Mouse (Mus musculus) testis, adult 2 months (tissue): Measurements from ENCODE around the gene Dglucy. TPM values are rescaled to one million over a fixed set of nuclear protein-coding genes. Genes with fewer than 3 reads are reported as not detected.

ENCODE experiments used
- H3K27ac ChIP-seq: fragments of 200-500 bp; 2 replicates; pipeline ENCODE4 v1.5.1; 2012; ENCODE audit warnings: low read depth, low read length; ENCODE audit not compliant: control insufficient read depth, insufficient read depth
- H3K27me3 ChIP-seq: fragments of 200-500 bp; 2 replicates; pipeline ENCODE4 v1.6.1; 2012; ENCODE audit warnings: mild to moderate bottlenecking, low read length, moderate library complexity; ENCODE audit not compliant: control insufficient read depth, insufficient read depth
- H3K36me3 ChIP-seq: fragments of 200-500 bp; 2 replicates; pipeline ENCODE4 v1.6.1; 2012; ENCODE audit warnings: mild to moderate bottlenecking, low read length; ENCODE audit not compliant: control insufficient read depth, insufficient read depth
- H3K4me1 ChIP-seq: fragments of 200-500 bp; 2 replicates; pipeline ENCODE4 v1.6.1; 2012; ENCODE audit warnings: low read length; ENCODE audit not compliant: control insufficient read depth, insufficient read depth
- H3K4me3 ChIP-seq: fragments of 200-500 bp; 2 replicates; pipeline ENCODE4 v1.5.1; 2012; ENCODE audit warnings: low read depth, mild to moderate bottlenecking, low read length, moderate library complexity, mixed read lengths; ENCODE audit not compliant: control insufficient read depth
- CTCF ChIP-seq: fragments of 200-500 bp; IDR thresholded peaks from 2 replicates; pipeline ENCODE4 v1.5.1; 2012; ENCODE audit warnings: low read depth, mild to moderate bottlenecking, inconsistent platforms, low read length, moderate library complexity; ENCODE audit not compliant: control insufficient read depth, insufficient read depth, insufficient replicate concordance
- POLR2A ChIP-seq: fragments of 200-500 bp; IDR thresholded peaks from 2 replicates; pipeline ENCODE4 v1.6.1; 2012; ENCODE audit warnings: low read depth, mild to moderate bottlenecking, inconsistent platforms, low read length, moderate library complexity; ENCODE audit not compliant: control insufficient read depth
- polyA plus RNA-seq: library from polyadenylated mRNA; depleted of rRNA; stranded (reverse); fragments of >200 nt; gene quantifications from 2 replicates; pipeline ENCODE4 v1.2.3, GENCODE M21; 2012

Dglucy gene
- polyA plus RNA-seq, 1 experiment = 1.0 TPM

DNA sequence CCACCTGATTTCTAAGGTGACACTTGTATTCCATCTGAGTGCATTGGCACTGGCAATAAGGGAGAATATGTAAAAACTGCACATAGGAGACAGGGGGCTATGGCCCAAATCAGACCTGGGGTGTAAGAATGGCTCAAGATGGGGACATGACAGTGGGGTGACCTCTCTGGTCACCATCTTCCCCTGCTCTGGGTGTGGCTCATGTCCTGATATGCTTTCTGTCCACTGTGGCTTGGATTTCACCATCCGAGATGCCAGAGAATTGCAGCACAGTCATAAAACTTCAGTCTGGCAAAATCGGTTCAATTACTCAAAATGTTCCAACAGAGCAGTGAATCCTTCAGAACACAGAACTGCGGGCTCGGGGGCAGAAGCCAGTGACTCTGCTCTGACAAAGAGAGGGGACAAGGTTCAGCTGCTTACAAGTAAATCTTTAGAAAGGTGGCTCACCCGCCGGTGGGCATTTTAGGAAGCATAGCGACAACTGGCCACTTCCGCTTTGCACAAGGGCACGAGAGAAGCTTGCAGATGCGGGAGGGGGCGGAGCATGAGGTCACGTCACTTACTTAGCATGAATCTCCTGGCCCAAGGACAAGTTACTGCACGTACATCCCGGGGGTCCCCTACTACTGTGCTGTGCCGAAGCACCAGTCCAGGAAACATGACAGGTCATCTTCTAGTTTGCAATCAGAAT is 145.9 kb downstream of the Dglucy start:
- Histone ChIP-seq H3K4me1 (no peaks in the 10 kb centered on the region), H3K27ac (no peak overlapping the region), H3K36me3 (peaks cover 1% of the 10 kb centered on the region), H3K27me3 (no peaks in the 10 kb centered on the region), H3K4me3 (no peak overlapping the region)
- no peak for TF ChIP-seq POLR2A
- TF ChIP-seq CTCF = no peak

DNA sequence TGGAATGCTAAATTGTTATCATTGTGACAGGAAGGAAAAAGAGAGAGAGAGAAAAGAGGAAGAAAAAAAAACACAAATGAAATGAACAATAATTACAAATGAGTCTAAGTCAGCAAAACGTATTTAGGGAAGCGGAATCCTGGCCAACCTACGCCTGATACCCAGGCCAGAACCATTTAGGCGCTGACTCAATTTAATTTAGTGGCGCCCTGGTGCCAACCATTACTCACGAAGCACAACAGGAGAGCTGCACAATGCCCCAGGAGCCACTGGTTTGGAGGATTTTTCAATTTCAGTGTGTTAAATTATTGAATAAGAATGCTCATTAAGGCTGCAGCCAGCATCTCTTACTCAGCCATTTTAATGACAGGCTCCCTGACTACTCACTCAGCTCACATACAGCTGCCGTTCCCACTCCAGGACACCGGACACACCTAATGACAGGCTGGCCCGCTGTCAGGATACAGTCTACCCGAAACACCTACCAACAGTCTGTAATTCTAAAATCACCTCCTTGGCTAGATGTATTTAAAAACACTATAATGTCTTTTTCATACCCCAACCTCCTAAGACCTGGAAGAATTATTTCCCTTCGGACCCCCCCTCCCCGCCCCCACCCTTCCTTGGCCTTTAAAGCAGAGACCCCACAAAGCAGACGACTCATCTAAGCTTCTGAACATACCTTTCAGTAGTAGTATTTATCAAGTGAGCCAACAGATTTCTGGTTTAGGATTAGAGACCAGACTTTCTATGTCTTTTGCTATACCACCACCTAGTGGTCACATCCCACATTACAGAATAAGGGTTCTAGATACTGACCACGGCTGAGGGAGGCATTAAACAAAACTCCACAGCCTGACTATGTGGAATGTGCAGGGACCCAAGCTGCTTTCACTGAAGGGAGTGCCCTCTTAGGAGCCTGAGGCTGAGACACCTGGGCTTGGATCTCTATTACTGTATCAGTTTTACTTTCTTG is 147.1 kb downstream of the Dglucy start:
- no peaks in the 10 kb centered on the region for H3K4me1 ChIP-seq
- no peaks in the 10 kb centered on the region for H3K27me3 ChIP-seq
- H3K4me3 ChIP-seq = no peak overlapping the region
- peaks cover 1% of the 10 kb centered on the region for H3K36me3 ChIP-seq
- H3K27ac ChIP-seq = no peak overlapping the region
- TF ChIP-seq CTCF (0 out of 2 replicates have a peak, but pooled peaks have one; percentile 28), POLR2A (no peak)

DNA sequence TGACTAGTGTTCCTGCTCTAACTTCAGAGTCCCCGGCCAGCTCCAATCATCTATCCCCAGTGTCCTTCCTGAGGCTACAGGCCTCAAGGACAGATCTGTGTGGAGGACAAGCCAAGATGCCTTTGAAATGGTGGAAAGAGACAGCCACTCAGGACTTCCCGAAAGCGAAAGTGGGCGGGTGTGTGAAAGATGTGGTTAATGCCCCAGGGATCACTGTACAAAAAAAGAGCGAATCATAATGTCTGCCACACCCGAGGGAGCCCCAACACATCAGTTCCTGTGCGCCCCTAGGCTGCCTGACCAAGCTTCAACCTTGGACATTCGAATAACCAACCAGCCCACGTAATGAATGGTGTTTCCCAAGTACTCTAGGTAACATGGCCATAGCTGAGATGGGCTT is 149.4 kb downstream of the Dglucy start:
- TF ChIP-seq POLR2A (no peak), CTCF (no peak)
- H3K36me3 ChIP-seq = peaks cover 1% of the 10 kb centered on the region
- H3K4me1 ChIP-seq = no peaks in the 10 kb centered on the region
- no peak overlapping the region for H3K27ac ChIP-seq
- H3K27me3 ChIP-seq = no peaks in the 10 kb centered on the region
- H3K4me3 ChIP-seq = no peak overlapping the region

DNA sequence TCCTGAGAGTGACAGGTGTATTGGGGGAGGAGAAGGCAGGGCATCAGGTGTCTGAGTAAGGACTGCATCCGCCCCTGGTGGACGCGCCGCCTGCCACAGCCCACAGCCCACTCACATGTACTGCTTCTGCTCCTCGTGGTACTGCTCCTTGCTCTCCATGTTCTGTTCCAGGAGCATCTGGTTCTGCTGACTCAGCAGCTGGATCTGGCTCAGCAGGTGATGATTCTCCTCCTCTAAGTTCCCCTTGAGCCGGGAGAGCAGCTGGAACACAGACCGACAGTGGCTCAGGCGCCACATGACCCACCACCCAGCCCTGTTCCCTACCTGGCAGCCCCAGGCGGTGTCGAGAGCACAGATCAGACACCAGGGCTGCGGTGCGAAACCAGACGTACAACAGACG is 152.8 kb downstream of the Dglucy start:
- Histone ChIP-seq H3K4me3 (no peak overlapping the region), H3K4me1 (no peaks in the 10 kb centered on the region), H3K36me3 (no peaks in the 10 kb centered on the region; the same call in 1 of the 2 replicates), H3K27me3 (no peaks in the 10 kb centered on the region), H3K27ac (no peak overlapping the region)
- TF ChIP-seq POLR2A (no peak), CTCF (no peak)

DNA sequence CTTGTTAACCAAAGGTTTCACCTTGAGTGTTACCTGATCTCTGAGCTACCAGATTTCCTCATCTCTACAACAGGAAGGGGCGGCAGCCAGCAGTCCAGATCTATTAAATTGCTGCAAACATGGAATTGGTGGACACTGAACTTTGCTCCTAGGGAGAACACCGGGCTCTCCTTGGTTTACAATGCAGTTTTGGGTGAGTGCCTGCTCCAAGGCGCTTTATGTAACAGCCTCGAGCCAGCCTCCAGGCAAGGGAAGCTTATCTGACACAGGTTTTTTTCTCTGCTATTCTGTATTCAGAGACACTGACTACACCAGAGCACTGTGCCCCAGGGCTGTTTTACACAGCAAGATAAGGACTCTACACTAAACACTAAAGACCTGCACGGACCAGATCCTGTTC is 155.9 kb downstream of the Dglucy start:
- H3K4me3 ChIP-seq = no peak overlapping the region
- H3K27ac ChIP-seq = no peak overlapping the region
- TF ChIP-seq POLR2A (no peak), CTCF (no peak)
- H3K27me3 ChIP-seq = no peaks in the 10 kb centered on the region
- no peaks in the 10 kb centered on the region; the same call in 1 of the 2 replicates for H3K36me3 ChIP-seq
- no peaks in the 10 kb centered on the region for H3K4me1 ChIP-seq

DNA sequence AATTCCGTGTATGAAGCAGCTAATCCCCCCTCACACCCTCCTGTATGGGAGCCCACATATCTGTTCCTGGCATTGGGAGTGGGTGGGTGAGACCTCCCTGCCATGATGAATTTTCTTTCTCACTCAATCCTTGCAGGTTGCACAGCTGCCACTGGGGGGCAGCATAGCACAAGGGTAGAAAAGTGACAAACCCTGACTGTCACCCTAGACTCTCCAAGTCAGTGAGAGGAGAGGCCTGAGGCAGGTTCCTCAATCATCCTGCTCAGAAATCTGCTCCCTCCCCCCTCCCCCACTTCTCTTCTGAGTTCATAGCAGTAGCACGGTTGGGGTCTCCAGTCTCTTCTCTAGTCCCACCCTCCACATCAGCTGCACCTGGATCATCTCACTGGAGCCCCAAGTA is 157.3 kb downstream of the Dglucy start:
- Histone ChIP-seq H3K4me3 (no peak overlapping the region), H3K27me3 (no peaks in the 10 kb centered on the region), H3K27ac (no peak overlapping the region), H3K4me1 (no peaks in the 10 kb centered on the region), H3K36me3 (no peaks in the 10 kb centered on the region; the same call in 1 of the 2 replicates)
- TF ChIP-seq POLR2A (no peak), CTCF (peak; percentile 77; the same call in 1 of the 2 replicates)

GRCm38 (mm10) chr12:100936737-100937136 is 157.9 kb downstream of the Dglucy start:
- no peaks in the 10 kb centered on the region; the same call in 1 of the 2 replicates for H3K36me3 ChIP-seq
- TF ChIP-seq POLR2A (no peak), CTCF (no peak)

More at GRCm38 (mm10) chr12:100936737-100937136, 157.9 kb downstream of the Dglucy start:
- Histone ChIP-seq H3K4me1 (no peaks in the 10 kb centered on the region), H3K4me3 (no peak overlapping the region), H3K27me3 (no peaks in the 10 kb centered on the region), H3K27ac (no peak overlapping the region)
